Mouse (Mus musculus) limb, embryonic 13.5 days (tissue): Measurements from ENCODE around the gene Trim69. TPM values are rescaled to one million over a fixed set of nuclear protein-coding genes. Genes with fewer than 3 reads are reported as not detected.

Source experiments
- ATAC-seq: fragments of 200-750 bp; cut with Nextera tagmentation; 2 replicates; pipeline ENCODE4 v1.8.0; 2017; ENCODE audit warnings: low read depth, moderate number of reproducible peaks, moderate TSS enrichment; ENCODE audit not compliant: low FRiP score
- H3K27ac ChIP-seq: fragments of 300-500 bp; sonication (generic); 2 replicates; pipeline ENCODE4 v1.5.1; 2015; ENCODE audit warnings: inconsistent platforms, mild to moderate bottlenecking, moderate library complexity
- H3K27me3 ChIP-seq: fragments of 300-500 bp; sonication (generic); 2 replicates; pipeline ENCODE4 v1.6.1; 2015; ENCODE audit warnings: mild to moderate bottlenecking, inconsistent platforms
- H3K36me3 ChIP-seq: fragments of 300-500 bp; sonication (generic); 2 replicates; pipeline ENCODE4 v1.6.1; 2015; ENCODE audit warnings: inconsistent platforms, mild to moderate bottlenecking, moderate library complexity
- H3K4me1 ChIP-seq: fragments of 300-500 bp; sonication (generic); 2 replicates; pipeline ENCODE4 v1.6.1; 2015; ENCODE audit warnings: inconsistent platforms
- H3K4me2 ChIP-seq: fragments of 300-500 bp; sonication (generic); replicated peaks from 2 replicates; pipeline ENCODE4 v1.6.1; 2015; ENCODE audit warnings: inconsistent platforms, mild to moderate bottlenecking, moderate library complexity
- H3K4me3 ChIP-seq: fragments of 300-500 bp; sonication (generic); 2 replicates; pipeline ENCODE4 v1.5.1; 2015; ENCODE audit warnings: moderate library complexity, mild to moderate bottlenecking, inconsistent platforms
- H3K9ac ChIP-seq: fragments of 300-500 bp; sonication (generic); 2 replicates; pipeline ENCODE4 v1.6.1; 2015; ENCODE audit warnings: mild to moderate bottlenecking, inconsistent platforms
- H3K9me3 ChIP-seq: fragments of 300-500 bp; sonication (generic); 2 replicates; pipeline ENCODE4 v1.6.1; 2016; ENCODE audit warnings: inconsistent platforms
- WGBS: fragments of 180-500 bp; shearing (Covaris S2); methylation state at CpG from one replicate; pipeline ENCODE4 v1.1.7; 2015; 5-methylcytosine and 5-hydroxymethylcytosine counted together
- polyA plus RNA-seq: library from polyadenylated mRNA; unstranded; fragments of >200 nt; fragmentation: Nextera tagmentation; extraction: Ambion mirVana; gene quantifications from 2 replicates; pipeline ENCODE4 v1.2.1, GENCODE M21; 2015

Trim69 gene
- polyA plus RNA-seq, 1 experiment from 2014 or later, result not detected

GRCm38 (mm10) chr2:122156051-122156700 lies 4.3 kb upstream of the Trim69 start:
- peaks cover 25% of the 10 kb centered on the region for H3K36me3 ChIP-seq
- H3K9me3 ChIP-seq, result no peaks in the 10 kb centered on the region
- H3K4me1 ChIP-seq, result no peaks in the 10 kb centered on the region
- H3K9ac ChIP-seq, result no peak overlapping the region
- H3K4me3 ChIP-seq, result no peak overlapping the region
- WGBS, result 93% methylated on average over 4 of the region's 4 CpGs
- no peaks in the 10 kb centered on the region for H3K27me3 ChIP-seq
- no peak for ATAC-seq
- H3K27ac ChIP-seq, result no peak overlapping the region
- no peak overlapping the region for H3K4me2 ChIP-seq

GRCm38 (mm10) chr2:122157561-122157960 lies 2.9 kb upstream of the Trim69 start:
- ATAC-seq, result no peak
- H3K36me3 ChIP-seq, result peaks cover 13% of the 10 kb centered on the region
- no peak overlapping the region for H3K4me3 ChIP-seq
- H3K27me3 ChIP-seq, result no peaks in the 10 kb centered on the region
- peaks cover 4% of the 10 kb centered on the region; the same call in 1 of the 2 replicates for H3K4me1 ChIP-seq
- no peak overlapping the region for H3K9ac ChIP-seq
- H3K4me2 ChIP-seq, result no peak overlapping the region
- H3K27ac ChIP-seq, result no peak overlapping the region
- no peaks in the 10 kb centered on the region for H3K9me3 ChIP-seq

GRCm38 (mm10) chr2:122158362-122158802 lies 2.1 kb upstream of the Trim69 start:
- peak; percentile 16; the same call in 1 of the 2 replicates for ATAC-seq

GRCm38 (mm10) chr2:122159667-122160066 lies 833 bp upstream of the Trim69 start:
- H3K4me2 ChIP-seq, result no peak overlapping the region
- no peak overlapping the region for H3K27ac ChIP-seq
- H3K9ac ChIP-seq, result no peak overlapping the region
- H3K4me3 ChIP-seq, result no peak overlapping the region
- no peaks in the 10 kb centered on the region for H3K9me3 ChIP-seq
- 75% methylated on average over 6 of the region's 6 CpGs for WGBS
- peaks cover 11% of the 10 kb centered on the region; the same call in 1 of the 2 replicates for H3K4me1 ChIP-seq
- peaks cover 4% of the 10 kb centered on the region; the same call in 1 of the 2 replicates for H3K36me3 ChIP-seq
- ATAC-seq, result no peak
- H3K27me3 ChIP-seq, result no peaks in the 10 kb centered on the region

More at GRCm38 (mm10) chr2:122158362-122158802, 2.1 kb upstream of the Trim69 start:
- no peak overlapping the region for H3K27ac ChIP-seq
- H3K9ac ChIP-seq, result no peak overlapping the region
- H3K9me3 ChIP-seq, result no peaks in the 10 kb centered on the region
- no peak overlapping the region for H3K4me3 ChIP-seq
- 48% methylated on average over 6 of the region's 6 CpGs for WGBS
- no peaks in the 10 kb centered on the region for H3K27me3 ChIP-seq
- peaks cover 10% of the 10 kb centered on the region for H3K36me3 ChIP-seq
- peaks cover 4% of the 10 kb centered on the region; the same call in 1 of the 2 replicates for H3K4me1 ChIP-seq
- H3K4me2 ChIP-seq, result no peak overlapping the region

- ATAC-seq, result no peak
- no peak overlapping the region for H3K27ac ChIP-seq
- H3K9me3 ChIP-seq, result no peaks in the 10 kb centered on the region
- no peak overlapping the region for H3K9ac ChIP-seq
- H3K4me2 ChIP-seq, result no peak overlapping the region
- H3K36me3 ChIP-seq, result no peaks in the 10 kb centered on the region
- H3K4me1 ChIP-seq, result peaks cover 11% of the 10 kb centered on the region; the same call in 1 of the 2 replicates
- WGBS, result 39% methylated on average over 4 of the region's 4 CpGs
- H3K4me3 ChIP-seq, result no peak overlapping the region
- no peaks in the 10 kb centered on the region for H3K27me3 ChIP-seq
Observed at GRCm38 (mm10) chr2:122161542-122161941, 1.0 kb downstream of the Trim69 start.

- 87% methylated on average over 2 of the region's 2 CpGs for WGBS
Observed at GRCm38 (mm10) chr2:122162529-122162928, 2.0 kb downstream of the Trim69 start.

GRCm38 (mm10) chr2:122163430-122164195 lies 3.1 kb downstream of the Trim69 start:
- Histone ChIP-seq H3K9me3 (no peaks in the 10 kb centered on the region), H3K27me3 (no peaks in the 10 kb centered on the region), H3K36me3 (no peaks in the 10 kb centered on the region), H3K4me1 (peaks cover 11% of the 10 kb centered on the region; the same call in 1 of the 2 replicates), H3K4me3 (no peak overlapping the region), H3K4me2 (no peak overlapping the region), H3K9ac (no peak overlapping the region), H3K27ac (no peak overlapping the region)
- ATAC-seq, result 0 out of 2 replicates have a peak, but pooled peaks have one; percentile 28
- whole genome bisulfite sequencing, result 60% methylated on average over 13 of the region's 13 CpGs

More at GRCm38 (mm10) chr2:122162529-122162928, 2.0 kb downstream of the Trim69 start:
- ATAC-seq, result no peak
- H3K27ac ChIP-seq, result no peak overlapping the region
- H3K4me1 ChIP-seq, result peaks cover 11% of the 10 kb centered on the region; the same call in 1 of the 2 replicates
- no peaks in the 10 kb centered on the region for H3K9me3 ChIP-seq
- no peaks in the 10 kb centered on the region for H3K36me3 ChIP-seq
- H3K4me3 ChIP-seq, result no peak overlapping the region
- no peak overlapping the region for H3K4me2 ChIP-seq
- no peaks in the 10 kb centered on the region for H3K27me3 ChIP-seq
- no peak overlapping the region for H3K9ac ChIP-seq

- no peaks in the 10 kb centered on the region for H3K36me3 ChIP-seq
- no peak overlapping the region for H3K4me2 ChIP-seq
- no peak overlapping the region for H3K9ac ChIP-seq
- no peak overlapping the region for H3K27ac ChIP-seq
- no peak for ATAC-seq
- H3K4me3 ChIP-seq, result no peak overlapping the region
- H3K4me1 ChIP-seq, result peaks cover 11% of the 10 kb centered on the region; the same call in 1 of the 2 replicates
- no peaks in the 10 kb centered on the region for H3K27me3 ChIP-seq
- 79% methylated on average over 11 of the region's 11 CpGs for WGBS
- no peaks in the 10 kb centered on the region for H3K9me3 ChIP-seq
Observed at GRCm38 (mm10) chr2:122164293-122164692, 3.8 kb downstream of the Trim69 start.

- Histone ChIP-seq H3K27me3 (no peaks in the 10 kb centered on the region), H3K4me3 (no peak overlapping the region), H3K4me1 (no peaks in the 10 kb centered on the region), H3K9ac (no peak overlapping the region), H3K9me3 (no peaks in the 10 kb centered on the region), H3K27ac (no peak overlapping the region), H3K36me3 (no peaks in the 10 kb centered on the region), H3K4me2 (no peak overlapping the region)
- ATAC-seq, result no peak
- WGBS, result 83% methylated on average over 6 of the region's 6 CpGs
Observed at GRCm38 (mm10) chr2:122171292-122171691, 10.8 kb downstream of the Trim69 start.

- Histone ChIP-seq H3K4me1 (no peaks in the 10 kb centered on the region), H3K27me3 (no peaks in the 10 kb centered on the region), H3K4me3 (no peak overlapping the region), H3K36me3 (no peaks in the 10 kb centered on the region), H3K9ac (no peak overlapping the region), H3K4me2 (no peak overlapping the region), H3K27ac (no peak overlapping the region), H3K9me3 (no peaks in the 10 kb centered on the region)
- 87% methylated on average over 2 of the region's 2 CpGs for WGBS
- no peak for ATAC-seq
Observed at GRCm38 (mm10) chr2:122172188-122172587, 11.7 kb downstream of the Trim69 start.

- ATAC-seq, result no peak
- Histone ChIP-seq H3K27ac (no peak overlapping the region), H3K4me2 (no peak overlapping the region), H3K4me1 (no peaks in the 10 kb centered on the region), H3K36me3 (no peaks in the 10 kb centered on the region), H3K9me3 (no peaks in the 10 kb centered on the region), H3K9ac (no peak overlapping the region), H3K4me3 (no peak overlapping the region), H3K27me3 (no peaks in the 10 kb centered on the region)
- WGBS, result 75% methylated on average over 8 of the region's 8 CpGs
Observed at GRCm38 (mm10) chr2:122180051-122180822, 19.7 kb downstream of the Trim69 start.

GRCm38 (mm10) chr2:122185086-122185485 lies 24.6 kb downstream of the Trim69 start:
- no peak overlapping the region for H3K27ac ChIP-seq
- no peaks in the 10 kb centered on the region for H3K9me3 ChIP-seq
- H3K4me1 ChIP-seq, result no peaks in the 10 kb centered on the region
- ATAC-seq, result no peak
- H3K27me3 ChIP-seq, result no peaks in the 10 kb centered on the region
- WGBS, result 83% methylated on average over 4 of the region's 4 CpGs
- no peaks in the 10 kb centered on the region for H3K36me3 ChIP-seq
- no peak overlapping the region for H3K9ac ChIP-seq
- no peak overlapping the region for H3K4me2 ChIP-seq
- H3K4me3 ChIP-seq, result no peak overlapping the region
